Mouse (Mus musculus) hindbrain, embryonic 10.5 days (tissue): ENCODE data around the gene Tas2r143. TPM values are rescaled to one million over a fixed set of nuclear protein-coding genes. Genes with fewer than 3 reads are reported as not detected.

Experiments
- DNase-seq: peaks from one replicate; pipeline ENCODE4 v3.0.0-alpha.2; 2017; ENCODE audit warnings: low spot score
- H3K27ac ChIP-seq: fragments of 300-500 bp; sonication (generic); 2 replicates; pipeline ENCODE4 v1.5.1; 2016; ENCODE audit warnings: mild to moderate bottlenecking, moderate library complexity
- H3K27me3 ChIP-seq: fragments of 300-500 bp; sonication (generic); 2 replicates; pipeline ENCODE4 v1.6.1; 2016; ENCODE audit warnings: mild to moderate bottlenecking; ENCODE audit not compliant: poor library complexity, insufficient read depth, severe bottlenecking
- H3K36me3 ChIP-seq: fragments of 300-500 bp; sonication (generic); 2 replicates; pipeline ENCODE4 v1.6.1; 2016; ENCODE audit warnings: mild to moderate bottlenecking, moderate library complexity
- H3K4me1 ChIP-seq: fragments of 300-500 bp; sonication (generic); replicated peaks from 2 replicates; pipeline ENCODE4 v1.6.1; 2016; ENCODE audit warnings: mild to moderate bottlenecking
- H3K4me3 ChIP-seq: fragments of 300-500 bp; sonication (generic); 2 replicates; pipeline ENCODE4 v1.5.1; 2016; ENCODE audit warnings: mild to moderate bottlenecking, moderate library complexity
- H3K9me3 ChIP-seq: fragments of 300-500 bp; sonication (generic); 2 replicates; pipeline ENCODE4 v1.6.1; 2016; ENCODE audit warnings: mild to moderate bottlenecking, moderate library complexity
- WGBS: fragments of 180-500 bp; shearing (Covaris S2); methylation state at CpG from one replicate; pipeline ENCODE4 v1.1.7; 2016; 5-methylcytosine and 5-hydroxymethylcytosine counted together
- polyA plus RNA-seq: library from polyadenylated mRNA; unstranded; fragments of >200 nt; fragmentation: Nextera tagmentation; extraction: Ambion mirVana; gene quantifications from 2 replicates; pipeline ENCODE4 v1.2.1, GENCODE M21; 2016

The Tas2r143 gene
- polyA plus RNA-seq, 1 experiment from 2014 or later = not detected

- WGBS = 77% methylated on average over 9 of the region's 9 CpGs
- no peaks in the 10 kb centered on the region for H3K27me3 ChIP-seq
These were observed 40.5 kb upstream of the Tas2r143 start for GRCm38 (mm10) chr6:42359364-42360147.

GRCm38 (mm10) chr6:42360231-42360840, 39.7 kb upstream of the Tas2r143 start:
- H3K4me3 ChIP-seq = no peak overlapping the region
- H3K36me3 ChIP-seq = peaks cover 63% of the 10 kb centered on the region
- H3K27me3 ChIP-seq = no peaks in the 10 kb centered on the region
- 83% methylated on average over 6 of the region's 6 CpGs for WGBS
- no peak overlapping the region for H3K27ac ChIP-seq
- no peaks in the 10 kb centered on the region for H3K9me3 ChIP-seq
- no peak for DNase-seq
- 0 out of 2 replicates have a peak, but pooled peaks cover 9% of the 10 kb centered on the region for H3K4me1 ChIP-seq

More at GRCm38 (mm10) chr6:42359364-42360147, 40.5 kb upstream of the Tas2r143 start:
- H3K4me3 ChIP-seq = no peak overlapping the region
- DNase-seq = no peak
- peaks cover 71% of the 10 kb centered on the region for H3K36me3 ChIP-seq
- no peak overlapping the region for H3K27ac ChIP-seq
- H3K9me3 ChIP-seq = no peaks in the 10 kb centered on the region
- H3K4me1 ChIP-seq = 0 out of 2 replicates have a peak, but pooled peaks cover 9% of the 10 kb centered on the region

GRCm38 (mm10) chr6:42361041-42361895, 38.8 kb upstream of the Tas2r143 start:
- H3K4me3 ChIP-seq = no peak overlapping the region
- peaks cover 54% of the 10 kb centered on the region for H3K36me3 ChIP-seq
- no peak overlapping the region for H3K27ac ChIP-seq
- WGBS = 94% methylated on average over 13 of the region's 13 CpGs
- no peak for DNase-seq
- no peaks in the 10 kb centered on the region for H3K9me3 ChIP-seq
- no peaks in the 10 kb centered on the region for H3K27me3 ChIP-seq
- H3K4me1 ChIP-seq = 0 out of 2 replicates have a peak, but pooled peaks cover 9% of the 10 kb centered on the region

DNA sequence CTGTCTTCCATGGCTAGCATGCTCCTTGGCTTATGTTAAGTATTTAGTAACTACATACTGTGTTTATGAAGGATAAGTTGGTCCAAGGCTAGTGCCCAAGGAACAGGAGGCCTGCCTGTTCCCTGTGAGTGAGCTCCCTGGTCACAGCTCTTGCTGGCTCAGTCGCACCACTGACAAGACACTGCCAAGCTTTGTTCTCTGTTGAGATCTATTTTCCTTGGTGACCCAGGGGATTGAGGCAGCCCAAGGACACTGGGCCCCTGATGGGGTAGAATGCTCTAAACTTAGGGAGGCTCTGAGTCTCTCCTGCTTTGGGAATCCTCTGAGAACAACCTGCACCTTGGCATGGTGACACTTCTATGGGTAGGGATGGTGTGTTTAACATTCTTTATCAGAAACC, 38.0 kb upstream of the Tas2r143 start:
- Histone ChIP-seq H3K27ac (no peak overlapping the region), H3K4me3 (no peak overlapping the region), H3K27me3 (no peaks in the 10 kb centered on the region), H3K4me1 (0 out of 2 replicates have a peak, but pooled peaks cover 9% of the 10 kb centered on the region), H3K36me3 (peaks cover 46% of the 10 kb centered on the region), H3K9me3 (no peaks in the 10 kb centered on the region)
- no peak for DNase-seq
- 59% methylated on average over 1 of the region's 1 CpGs for WGBS

- peaks cover 41% of the 10 kb centered on the region for H3K36me3 ChIP-seq
- no peak for DNase-seq
- no peaks in the 10 kb centered on the region for H3K27me3 ChIP-seq
- H3K9me3 ChIP-seq = no peaks in the 10 kb centered on the region
- H3K4me3 ChIP-seq = no peak overlapping the region
- 0 out of 2 replicates have a peak, but pooled peaks cover 8% of the 10 kb centered on the region for H3K4me1 ChIP-seq
- 75% methylated on average over 1 of the region's 1 CpGs for WGBS
- no peak overlapping the region for H3K27ac ChIP-seq
These were observed 37.5 kb upstream of the Tas2r143 start for GRCm38 (mm10) chr6:42362497-42362896.

DNA sequence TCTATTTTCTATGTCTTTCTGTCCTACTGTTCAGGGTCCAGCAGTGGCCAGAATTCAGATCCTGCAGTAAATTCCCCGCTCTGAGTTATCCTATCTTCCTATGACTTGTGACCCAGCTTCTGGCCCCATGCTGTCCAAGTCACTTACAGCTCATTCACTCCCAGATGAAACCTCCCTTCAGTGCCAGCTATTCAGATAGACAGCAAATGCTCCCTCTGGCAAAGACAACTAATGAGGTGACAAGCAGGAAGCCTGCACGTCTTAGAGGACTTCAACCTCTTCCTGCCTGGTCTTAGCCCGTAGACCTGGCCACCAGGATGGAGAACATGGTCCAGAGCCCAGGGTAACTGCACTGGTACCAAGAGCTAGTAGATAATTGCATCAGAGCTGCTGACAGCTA, 37.1 kb upstream of the Tas2r143 start:
- Histone ChIP-seq H3K36me3 (peaks cover 37% of the 10 kb centered on the region), H3K4me1 (0 out of 2 replicates have a peak, but pooled peaks cover 3% of the 10 kb centered on the region), H3K9me3 (no peaks in the 10 kb centered on the region), H3K27me3 (no peaks in the 10 kb centered on the region), H3K4me3 (no peak overlapping the region), H3K27ac (no peak overlapping the region)
- DNase-seq = no peak
- 65% methylated on average over 3 of the region's 3 CpGs for WGBS

DNA sequence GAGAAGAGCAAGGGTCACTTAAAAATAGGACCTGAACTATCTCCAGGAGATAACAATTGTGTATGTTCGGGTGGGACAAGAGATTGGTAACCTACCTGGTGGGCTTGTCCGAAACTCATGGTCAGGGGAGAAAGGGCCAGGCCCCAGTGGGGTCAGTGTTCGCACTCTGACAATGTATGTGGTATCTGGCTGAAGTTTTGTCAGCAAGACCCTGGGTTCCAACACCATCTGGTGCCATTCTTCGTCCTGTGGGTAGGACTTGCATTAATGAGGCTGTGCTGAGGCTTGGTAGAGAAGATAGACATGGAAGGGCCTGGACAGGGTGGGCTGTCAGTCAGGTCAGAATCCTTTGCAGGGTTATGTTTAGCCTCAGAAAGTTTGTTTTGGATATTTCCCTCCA, 36.0 kb upstream of the Tas2r143 start:
- Histone ChIP-seq H3K4me1 (0 out of 2 replicates have a peak, but pooled peaks cover 3% of the 10 kb centered on the region), H3K9me3 (no peaks in the 10 kb centered on the region), H3K27ac (no peak overlapping the region), H3K36me3 (peaks cover 26% of the 10 kb centered on the region), H3K4me3 (no peak overlapping the region), H3K27me3 (no peaks in the 10 kb centered on the region)
- no peak for DNase-seq
- 89% methylated on average over 4 of the region's 4 CpGs for WGBS

GRCm38 (mm10) chr6:42364607-42365006, 35.4 kb upstream of the Tas2r143 start:
- Histone ChIP-seq H3K36me3 (peaks cover 20% of the 10 kb centered on the region), H3K4me3 (no peak overlapping the region)
- no peak for DNase-seq

DNA sequence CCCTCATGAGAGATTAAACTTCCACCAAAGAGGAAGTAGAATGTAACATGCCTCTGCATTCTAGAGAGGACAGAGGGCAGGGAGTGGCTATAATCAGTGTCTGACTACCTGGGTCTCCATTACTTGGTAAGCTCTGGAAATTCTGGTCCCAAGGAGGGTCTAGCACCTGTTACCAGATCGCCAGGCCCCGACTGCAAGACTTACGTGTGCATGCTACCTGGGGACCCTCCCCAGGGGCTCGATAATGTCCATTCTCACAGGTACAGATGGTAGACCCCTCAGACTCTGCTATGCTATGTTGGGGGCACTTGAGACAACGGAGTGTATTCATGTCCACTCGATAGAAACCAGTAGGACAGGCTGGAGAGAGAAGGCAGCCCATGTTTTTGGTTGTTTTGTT, 34.8 kb upstream of the Tas2r143 start:
- Histone ChIP-seq H3K27me3 (no peaks in the 10 kb centered on the region), H3K9me3 (no peaks in the 10 kb centered on the region), H3K4me3 (no peak overlapping the region), H3K36me3 (peaks cover 14% of the 10 kb centered on the region), H3K4me1 (peaks cover 11% of the 10 kb centered on the region), H3K27ac (no peak overlapping the region)
- WGBS = 90% methylated on average over 6 of the region's 6 CpGs
- DNase-seq = no peak

More at GRCm38 (mm10) chr6:42364607-42365006, 35.4 kb upstream of the Tas2r143 start:
- Histone ChIP-seq H3K4me1 (peaks cover 5% of the 10 kb centered on the region), H3K27me3 (no peaks in the 10 kb centered on the region), H3K27ac (no peak overlapping the region), H3K9me3 (no peaks in the 10 kb centered on the region)
- 89% methylated on average over 15 of the region's 15 CpGs for WGBS

GRCm38 (mm10) chr6:42369870-42370269, 30.2 kb upstream of the Tas2r143 start:
- peaks cover 42% of the 10 kb centered on the region for H3K4me1 ChIP-seq
- H3K27ac ChIP-seq = no peak overlapping the region
- 8% methylated on average over 3 of the region's 3 CpGs for WGBS
- DNase-seq = peak; percentile 52
- H3K4me3 ChIP-seq = no peak overlapping the region
- no peaks in the 10 kb centered on the region for H3K9me3 ChIP-seq
- peaks cover 30% of the 10 kb centered on the region for H3K27me3 ChIP-seq
- no peaks in the 10 kb centered on the region for H3K36me3 ChIP-seq

GRCm38 (mm10) chr6:42370630-42371363, 29.2 kb upstream of the Tas2r143 start:
- H3K4me1 ChIP-seq = peaks cover 42% of the 10 kb centered on the region
- no peak overlapping the region for H3K4me3 ChIP-seq
- DNase-seq = no peak
- H3K9me3 ChIP-seq = no peaks in the 10 kb centered on the region
- H3K36me3 ChIP-seq = no peaks in the 10 kb centered on the region
- H3K27me3 ChIP-seq = peaks cover 33% of the 10 kb centered on the region
- WGBS = 50% methylated on average over 4 of the region's 4 CpGs
- 0 out of 2 replicates have a peak overlapping the region, but pooled peaks have one; percentile 13 for H3K27ac ChIP-seq

DNA sequence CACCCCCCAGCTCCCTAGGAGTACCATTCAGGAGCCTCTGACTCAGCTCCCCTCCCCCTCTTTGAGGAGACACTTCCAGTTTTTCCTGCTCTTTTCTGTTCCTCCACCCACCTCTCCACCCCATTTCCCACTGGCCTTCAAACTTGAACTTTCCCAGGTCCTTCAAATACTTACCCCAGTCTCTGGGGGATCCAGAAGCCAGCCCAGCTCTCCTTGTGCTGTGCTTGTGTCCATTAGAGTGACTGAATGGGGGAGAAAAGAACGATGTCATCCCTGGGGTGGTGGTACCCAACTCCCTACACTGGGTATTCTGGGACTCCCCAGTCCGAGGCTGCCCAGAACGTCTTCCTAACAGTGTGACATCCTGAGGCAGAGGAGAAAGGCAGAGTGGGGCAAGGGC, 28.0 kb upstream of the Tas2r143 start:
- H3K27me3 ChIP-seq = peaks cover 37% of the 10 kb centered on the region
- no peaks in the 10 kb centered on the region for H3K36me3 ChIP-seq
- no peak for DNase-seq
- H3K27ac ChIP-seq = no peak overlapping the region
- 4% methylated on average over 3 of the region's 3 CpGs for WGBS
- H3K4me1 ChIP-seq = peaks cover 42% of the 10 kb centered on the region
- peak overlapping the region; percentile 65; the same call in 1 of the 2 replicates for H3K4me3 ChIP-seq
- H3K9me3 ChIP-seq = no peaks in the 10 kb centered on the region
